Mouse (Mus musculus) intestine, postnatal 0 days (tissue): Measurements from ENCODE around the gene Inpp5e. TPM values are rescaled to one million over a fixed set of nuclear protein-coding genes. Genes with fewer than 3 reads are reported as not detected.

ENCODE experiments used
- ATAC-seq: fragments of 200-750 bp; cut with Nextera tagmentation; 2 replicates; pipeline ENCODE4 v1.8.0; 2017; ENCODE audit warnings: mild to moderate bottlenecking, moderate TSS enrichment, moderate library complexity
- H3K27ac ChIP-seq: fragments of 300-500 bp; sonication (generic); 2 replicates; pipeline ENCODE4 v1.5.1; 2014; ENCODE audit warnings: mild to moderate bottlenecking, low read depth, low read length, moderate library complexity
- H3K27me3 ChIP-seq: fragments of 300-500 bp; sonication (generic); replicated peaks from 2 replicates; pipeline ENCODE4 v1.6.1; 2014; ENCODE audit warnings: low read length, mixed read lengths; ENCODE audit not compliant: control insufficient read depth, insufficient read depth
- H3K36me3 ChIP-seq: fragments of 300-500 bp; sonication (generic); 2 replicates; pipeline ENCODE4 v1.6.1; 2014; ENCODE audit warnings: mild to moderate bottlenecking, moderate library complexity; ENCODE audit not compliant: control insufficient read depth, insufficient read depth
- H3K4me1 ChIP-seq: fragments of 300-500 bp; sonication (generic); replicated peaks from 2 replicates; pipeline ENCODE4 v1.6.1; 2014; ENCODE audit warnings: antibody characterized with exemption, low read length, mixed read lengths; ENCODE audit not compliant: control insufficient read depth, insufficient read depth
- H3K4me2 ChIP-seq: fragments of 300-500 bp; sonication (generic); replicated peaks from 2 replicates; pipeline ENCODE4 v1.6.1; 2014; ENCODE audit warnings: low read depth, mild to moderate bottlenecking, moderate library complexity
- H3K4me3 ChIP-seq: fragments of 300-500 bp; sonication (generic); 2 replicates; pipeline ENCODE4 v1.5.1; 2014; ENCODE audit warnings: low read depth, low read length
- H3K9ac ChIP-seq: fragments of 300-500 bp; sonication (generic); 2 replicates; pipeline ENCODE4 v1.6.1; 2014; ENCODE audit warnings: mild to moderate bottlenecking, low read depth, low read length
- H3K9me3 ChIP-seq: fragments of 300-500 bp; sonication (generic); 2 replicates; pipeline ENCODE4 v1.6.1; 2016; ENCODE audit warnings: mixed run types; ENCODE audit not compliant: control insufficient read depth
- CTCF ChIP-seq: sonication (generic); IDR thresholded peaks from 2 replicates; pipeline ENCODE4 v1.5.1; 2016; ENCODE audit warnings: low read depth, mild to moderate bottlenecking, control low read depth, antibody characterized with exemption, moderate library complexity
- WGBS: fragments of 180-500 bp; shearing (Covaris S2); extraction: QIAGEN DNeasy Blood & Tissue Kit; methylation state at CpG from one replicate; pipeline ENCODE4 v1.1.7; 2014; 5-methylcytosine and 5-hydroxymethylcytosine counted together
- polyA plus RNA-seq: library from polyadenylated mRNA; unstranded; fragments of >200 nt; fragmentation: Nextera tagmentation; extraction: Ambion mirVana; gene quantifications from 2 replicates; pipeline ENCODE4 v1.2.1, GENCODE M21; 2015

The Inpp5e gene
- polyA plus RNA-seq, 1 experiment from 2014 or later, result 6.8 TPM

- Histone ChIP-seq H3K9me3 (no peaks in the 10 kb centered on the region), H3K27me3 (no peaks in the 10 kb centered on the region), H3K9ac (no peak overlapping the region), H3K4me1 (no peaks in the 10 kb centered on the region), H3K27ac (no peak overlapping the region), H3K4me2 (no peak overlapping the region), H3K4me3 (no peak overlapping the region), H3K36me3 (peaks cover 25% of the 10 kb centered on the region)
- WGBS, result 90% methylated on average over 5 of the region's 5 CpGs
- no peak for TF ChIP-seq CTCF
- no peak for ATAC-seq
Observed at GRCm38 (mm10) chr2:26362991-26363390, 46.0 kb downstream of the Inpp5e start.

- Histone ChIP-seq H3K4me2 (no peak within 1 kb of the TSS), H3K9ac (no peak within 1 kb of the TSS), H3K4me3 (no peak within 1 kb of the TSS), H3K4me1 (no peaks in the 10 kb centered on the region), H3K36me3 (peaks cover 3% of the 10 kb centered on the region; the same call in 1 of the 2 replicates), H3K27me3 (no peaks in the 10 kb centered on the region), H3K27ac (no peak within 1 kb of the TSS), H3K9me3 (no peaks in the 10 kb centered on the region)
- WGBS, result 27% methylated on average over 3 of the region's 3 CpGs
- TF ChIP-seq CTCF, result no peak
- peak; percentile 23; the same call in 1 of the 2 replicates for ATAC-seq
Observed at GRCm38 (mm10) chr2:26360772-26361171, 48.2 kb downstream of the Inpp5e start, which contains the start of gene Card9. Gene Card9, minus strand, starts transcription at chr2:26360918.

GRCm38 (mm10) chr2:26359983-26360382, 49.0 kb downstream of the Inpp5e start:
- no peak overlapping the region for H3K27ac ChIP-seq
- no peak for ATAC-seq
- H3K4me1 ChIP-seq, result no peaks in the 10 kb centered on the region
- H3K9me3 ChIP-seq, result no peaks in the 10 kb centered on the region
- TF ChIP-seq CTCF, result no peak
- 74% methylated on average over 6 of the region's 6 CpGs for WGBS
- no peak overlapping the region for H3K4me3 ChIP-seq
- no peaks in the 10 kb centered on the region; the same call in 1 of the 2 replicates for H3K36me3 ChIP-seq
- H3K9ac ChIP-seq, result no peak overlapping the region
- no peak overlapping the region for H3K4me2 ChIP-seq
- no peaks in the 10 kb centered on the region for H3K27me3 ChIP-seq

GRCm38 (mm10) chr2:26358667-26359320, 50.2 kb downstream of the Inpp5e start:
- Histone ChIP-seq H3K27ac (no peak overlapping the region), H3K9ac (no peak overlapping the region), H3K4me1 (no peaks in the 10 kb centered on the region), H3K9me3 (no peaks in the 10 kb centered on the region), H3K4me2 (no peak overlapping the region), H3K36me3 (no peaks in the 10 kb centered on the region; the same call in 1 of the 2 replicates), H3K27me3 (no peaks in the 10 kb centered on the region), H3K4me3 (no peak overlapping the region)
- ATAC-seq, result no peak; the same call in 1 of the 2 replicates
- WGBS, result 84% methylated on average over 13 of the region's 13 CpGs
- no peak for TF ChIP-seq CTCF

- 0 out of 2 replicates have a peak, but pooled peaks have one; percentile 15 for ATAC-seq
- Histone ChIP-seq H3K36me3 (no peaks in the 10 kb centered on the region; the same call in 1 of the 2 replicates), H3K27ac (no peak overlapping the region), H3K9me3 (no peaks in the 10 kb centered on the region), H3K27me3 (no peaks in the 10 kb centered on the region), H3K4me3 (no peak overlapping the region), H3K9ac (no peak overlapping the region), H3K4me2 (no peak overlapping the region), H3K4me1 (0 out of 2 replicates have a peak, but pooled peaks cover 5% of the 10 kb centered on the region)
- peak; percentile 66 for TF ChIP-seq CTCF
- 57% methylated on average over 15 of the region's 15 CpGs for WGBS
Observed at GRCm38 (mm10) chr2:26357484-26357883, 51.5 kb downstream of the Inpp5e start.

GRCm38 (mm10) chr2:26356678-26357077, 52.3 kb downstream of the Inpp5e start:
- Histone ChIP-seq H3K27me3 (no peaks in the 10 kb centered on the region), H3K4me2 (no peak overlapping the region), H3K36me3 (no peaks in the 10 kb centered on the region; the same call in 1 of the 2 replicates), H3K4me3 (no peak overlapping the region), H3K9me3 (no peaks in the 10 kb centered on the region), H3K4me1 (0 out of 2 replicates have a peak, but pooled peaks cover 5% of the 10 kb centered on the region), H3K27ac (no peak overlapping the region), H3K9ac (no peak overlapping the region)
- WGBS, result 73% methylated on average over 7 of the region's 7 CpGs
- TF ChIP-seq CTCF, result no peak
- no peak for ATAC-seq
